Mouse (Mus musculus) testis, adult 2 months (tissue): ENCODE results near the gene Stum.

ENCODE experiments used
- CTCF ChIP-seq: fragments of 200-500 bp; IDR thresholded peaks from 2 replicates; pipeline ENCODE4 v1.5.1; 2012; ENCODE audit warnings: low read depth, mild to moderate bottlenecking, inconsistent platforms, low read length, moderate library complexity; ENCODE audit not compliant: control insufficient read depth, insufficient read depth, insufficient replicate concordance
- POLR2A ChIP-seq: fragments of 200-500 bp; IDR thresholded peaks from 2 replicates; pipeline ENCODE4 v1.6.1; 2012; ENCODE audit warnings: low read depth, mild to moderate bottlenecking, inconsistent platforms, low read length, moderate library complexity; ENCODE audit not compliant: control insufficient read depth

- TF ChIP-seq CTCF: no peak
- TF ChIP-seq POLR2A: no peak
These were observed 51.5 kb downstream of the Stum start for GRCm38 (mm10) chr1:180431833-180432232.
